Mouse (Mus musculus): ENCODE measurements around the gene Nfkbil1.

Gene Nfkbil1

GRCm38 (mm10) chr17:35219601-35220041 is 16.0 kb downstream of the Nfkbil1 start:
- in situ Hi-C loops (cut with MboI; ENCODE audit: low pct_unique_long_range_greater_than_20kb in 1 of 2, low sequenced_read_pairs in 2 of 2, unreplicated experiment in 1 of 2), result no loop called here

GRCm38 (mm10) chr17:35218516-35219193 is 16.9 kb downstream of the Nfkbil1 start:
- in situ Hi-C loops (cut with MboI; ENCODE audit: low pct_unique_long_range_greater_than_20kb in 1 of 2, low sequenced_read_pairs in 2 of 2, unreplicated experiment in 1 of 2), result no loop called here

- in situ Hi-C loops (cut with MboI; ENCODE audit: low pct_unique_long_range_greater_than_20kb in 1 of 2, low sequenced_read_pairs in 2 of 2, unreplicated experiment in 1 of 2), result no loop called here
These were observed 22.5 kb downstream of the Nfkbil1 start for GRCm38 (mm10) chr17:35213071-35213470.

GRCm38 (mm10) chr17:35210593-35210992 is 25.0 kb downstream of the Nfkbil1 start:
- in situ Hi-C loops (cut with MboI; ENCODE audit: low pct_unique_long_range_greater_than_20kb in 1 of 2, low sequenced_read_pairs in 2 of 2, unreplicated experiment in 1 of 2), result no loop called here

GRCm38 (mm10) chr17:35209785-35210535 is 25.6 kb downstream of the Nfkbil1 start:
- in situ Hi-C loops (cut with MboI; ENCODE audit: low pct_unique_long_range_greater_than_20kb in 1 of 2, low sequenced_read_pairs in 2 of 2, unreplicated experiment in 1 of 2), result no loop called here

- in situ Hi-C loops (cut with MboI; ENCODE audit: low pct_unique_long_range_greater_than_20kb in 1 of 2, low sequenced_read_pairs in 2 of 2, unreplicated experiment in 1 of 2), result no loop called here
These were observed 30.2 kb downstream of the Nfkbil1 start for GRCm38 (mm10) chr17:35205380-35205769.

GRCm38 (mm10) chr17:35204494-35205379 is 30.9 kb downstream of the Nfkbil1 start, which contains the start of gene Lta:
TSS of gene Lta (minus strand) at chr17:35205351.
- in situ Hi-C loops (cut with MboI; ENCODE audit: low pct_unique_long_range_greater_than_20kb in 1 of 2, low sequenced_read_pairs in 2 of 2, unreplicated experiment in 1 of 2), result no loop called here

GRCm38 (mm10) chr17:35202442-35202841 is 33.1 kb downstream of the Nfkbil1 start:
- in situ Hi-C loops (cut with MboI; ENCODE audit: low pct_unique_long_range_greater_than_20kb in 1 of 2, low sequenced_read_pairs in 2 of 2, unreplicated experiment in 1 of 2), result no loop called here

- in situ Hi-C loops (cut with MboI; ENCODE audit: low pct_unique_long_range_greater_than_20kb in 1 of 2, low sequenced_read_pairs in 2 of 2, unreplicated experiment in 1 of 2), result no loop called here
These were observed 33.8 kb downstream of the Nfkbil1 start, which contains the start of gene Tnf for GRCm38 (mm10) chr17:35201787-35202186. TSS of gene Tnf (minus strand) at chr17:35202007.

- in situ Hi-C loops (cut with MboI; ENCODE audit: low pct_unique_long_range_greater_than_20kb in 1 of 2, low sequenced_read_pairs in 2 of 2, unreplicated experiment in 1 of 2), result no loop called here
These were observed 34.5 kb downstream of the Nfkbil1 start for GRCm38 (mm10) chr17:35201128-35201527.

- in situ Hi-C loops (cut with MboI; ENCODE audit: low pct_unique_long_range_greater_than_20kb in 1 of 2, low sequenced_read_pairs in 2 of 2, unreplicated experiment in 1 of 2), result no loop called here
These were observed 35.2 kb downstream of the Nfkbil1 start for GRCm38 (mm10) chr17:35200398-35200797.

- in situ Hi-C loops (cut with MboI; ENCODE audit: low pct_unique_long_range_greater_than_20kb in 1 of 2, low sequenced_read_pairs in 2 of 2, unreplicated experiment in 1 of 2), result no loop called here
These were observed 36.6 kb downstream of the Nfkbil1 start for GRCm38 (mm10) chr17:35198946-35199345.

GRCm38 (mm10) chr17:35198029-35198428 is 37.6 kb downstream of the Nfkbil1 start:
- in situ Hi-C loops (cut with MboI; ENCODE audit: low pct_unique_long_range_greater_than_20kb in 1 of 2, low sequenced_read_pairs in 2 of 2, unreplicated experiment in 1 of 2), result no loop called here

- in situ Hi-C loops (cut with MboI; ENCODE audit: low pct_unique_long_range_greater_than_20kb in 1 of 2, low sequenced_read_pairs in 2 of 2, unreplicated experiment in 1 of 2), result no loop called here
These were observed 38.5 kb downstream of the Nfkbil1 start for GRCm38 (mm10) chr17:35197126-35197525.

GRCm38 (mm10) chr17:35196321-35196641 is 39.3 kb downstream of the Nfkbil1 start:
- in situ Hi-C loops (cut with MboI; ENCODE audit: low pct_unique_long_range_greater_than_20kb in 1 of 2, low sequenced_read_pairs in 2 of 2, unreplicated experiment in 1 of 2), result no loop called here

- in situ Hi-C loops (cut with MboI; ENCODE audit: low pct_unique_long_range_greater_than_20kb in 1 of 2, low sequenced_read_pairs in 2 of 2, unreplicated experiment in 1 of 2), result no loop called here
These were observed 39.8 kb downstream of the Nfkbil1 start for GRCm38 (mm10) chr17:35195631-35196320.

GRCm38 (mm10) chr17:35194844-35195630 is 40.6 kb downstream of the Nfkbil1 start:
- in situ Hi-C loops (cut with MboI; ENCODE audit: low pct_unique_long_range_greater_than_20kb in 1 of 2, low sequenced_read_pairs in 2 of 2, unreplicated experiment in 1 of 2), result no loop called here
